Mouse (Mus musculus) forelimb bud, embryonic 11.5 days (tissue): Measurements from ENCODE around the gene Naa20.
A peak's percentile ranks its signal among the peaks of the same experiment; 100 is the strongest.
"Not testable (repeated sequence)": the region's sequence is repeated elsewhere in the genome, so short reads cannot be mapped to it uniquely, and the experiment has no call there.

Source experiments
- DNase-seq: peaks from one replicate; pipeline ENCODE4 v3.0.0-alpha.2; 2012; ENCODE audit warnings: low read depth, low spot score

Gene Naa20

DNA sequence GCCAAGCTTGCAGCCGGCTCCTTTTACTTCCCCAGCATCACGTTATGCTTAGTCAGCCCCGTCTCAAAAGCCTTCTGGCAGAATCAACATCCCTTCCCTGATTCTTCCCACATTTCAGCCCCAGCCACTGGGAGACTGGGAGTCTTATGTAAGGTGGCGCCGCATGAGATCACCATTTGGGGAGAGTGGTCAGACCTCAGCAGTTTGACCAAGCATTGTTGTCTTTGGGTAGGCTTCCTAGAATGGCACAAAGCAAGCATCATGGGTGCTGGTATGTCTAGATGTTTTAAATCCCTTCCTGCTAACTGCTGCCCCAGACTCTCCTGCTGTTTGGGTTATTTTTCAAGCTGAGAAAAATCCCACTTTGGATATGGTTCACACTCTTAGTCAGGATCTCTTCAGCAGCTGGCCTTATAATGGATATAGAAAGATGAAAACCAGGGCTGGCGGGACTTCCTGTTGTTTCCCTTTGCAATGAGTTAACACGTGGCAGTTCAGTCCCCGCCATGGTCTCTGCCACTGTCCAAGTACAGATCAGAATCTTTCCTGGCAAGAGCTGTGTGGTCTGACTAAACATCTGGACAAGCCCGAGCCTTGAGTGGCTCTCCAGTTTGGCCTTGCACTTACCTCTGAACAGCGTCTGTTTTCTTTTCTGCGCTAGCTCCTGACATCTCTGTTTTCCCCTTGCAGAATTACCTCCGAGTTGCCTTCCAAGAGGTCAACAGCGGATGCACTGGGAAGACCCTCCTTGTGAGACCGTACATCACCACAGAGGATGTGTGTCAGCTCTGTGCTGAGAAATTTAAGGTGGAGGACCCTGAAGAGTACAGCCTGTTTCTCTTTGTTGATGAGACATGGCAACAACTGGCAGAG is 16.8 kb upstream of the Naa20 start:
- no peak for DNase-seq

DNA sequence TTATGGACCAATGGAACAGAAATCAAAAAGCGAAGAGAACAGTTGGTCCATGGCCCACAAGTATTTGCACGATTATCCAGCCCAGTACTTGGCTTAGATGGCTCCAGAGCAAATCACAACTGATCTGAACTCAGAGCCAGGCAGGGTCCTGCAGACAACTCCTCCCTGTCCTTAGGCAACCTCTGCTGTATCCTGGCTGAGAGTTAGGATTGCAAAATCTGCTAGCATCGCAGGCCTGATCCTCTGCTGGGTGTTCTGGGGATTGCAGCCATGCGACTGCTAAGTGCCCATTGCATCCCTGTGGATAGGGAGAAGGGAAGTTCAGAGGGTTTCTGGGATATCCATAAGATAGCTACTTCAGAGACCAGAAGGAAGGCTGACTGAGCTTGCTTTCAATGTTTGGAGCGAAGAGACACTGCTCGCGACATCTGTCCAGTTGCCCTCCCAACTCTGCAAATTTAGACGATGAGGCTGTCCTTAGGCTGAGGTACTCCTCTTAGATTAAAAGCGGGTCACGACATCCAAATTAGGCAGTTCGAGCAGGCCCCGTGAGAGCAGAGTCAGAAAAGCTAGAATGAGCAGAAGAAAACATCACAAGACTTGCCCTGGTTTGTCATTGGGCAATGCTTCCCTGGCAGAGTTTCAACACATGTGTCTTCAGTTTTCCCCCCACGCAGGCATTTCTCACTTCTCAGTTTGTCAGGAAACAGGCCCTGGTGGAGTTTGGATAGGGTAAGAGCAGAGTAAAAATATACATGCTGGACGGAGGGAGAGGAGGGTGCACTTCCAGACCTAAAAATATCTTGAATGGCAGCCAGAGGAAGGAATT is 13.7 kb upstream of the Naa20 start:
- DNase-seq = no peak

DNA sequence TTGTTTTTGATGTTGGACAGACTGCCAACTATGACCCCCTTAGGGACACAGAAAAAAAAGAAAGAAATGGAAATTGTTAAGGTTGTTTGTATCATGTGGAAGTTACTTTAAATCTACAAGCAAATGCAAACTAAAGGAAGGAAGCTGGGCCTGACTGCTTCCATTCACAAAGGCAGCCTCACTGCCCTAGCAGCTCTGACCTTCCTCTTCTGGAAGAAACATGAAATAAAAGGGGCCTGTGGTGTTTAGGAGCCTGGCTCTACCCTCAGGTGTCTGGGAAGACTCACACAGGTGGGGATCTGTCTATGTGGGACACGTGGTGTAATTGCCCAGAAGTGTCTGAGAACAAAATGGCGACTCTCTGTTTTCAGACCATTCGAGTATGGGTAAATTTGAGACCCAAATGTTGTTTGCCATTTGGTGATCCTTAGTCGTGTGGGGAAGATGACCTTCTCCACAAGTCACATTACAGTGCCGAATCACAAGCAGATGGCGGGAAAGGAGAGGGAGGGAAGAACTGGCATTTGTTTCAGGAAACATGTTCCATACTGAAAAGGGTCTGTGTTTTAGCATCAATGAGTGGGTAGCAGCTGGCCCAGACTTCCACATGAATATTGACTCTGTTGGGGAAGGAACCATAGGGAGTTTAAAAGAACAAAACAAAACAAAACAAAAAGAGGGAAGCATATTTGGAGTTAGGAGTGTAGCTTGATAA is 13.0 kb upstream of the Naa20 start:
- no peak for DNase-seq

DNA sequence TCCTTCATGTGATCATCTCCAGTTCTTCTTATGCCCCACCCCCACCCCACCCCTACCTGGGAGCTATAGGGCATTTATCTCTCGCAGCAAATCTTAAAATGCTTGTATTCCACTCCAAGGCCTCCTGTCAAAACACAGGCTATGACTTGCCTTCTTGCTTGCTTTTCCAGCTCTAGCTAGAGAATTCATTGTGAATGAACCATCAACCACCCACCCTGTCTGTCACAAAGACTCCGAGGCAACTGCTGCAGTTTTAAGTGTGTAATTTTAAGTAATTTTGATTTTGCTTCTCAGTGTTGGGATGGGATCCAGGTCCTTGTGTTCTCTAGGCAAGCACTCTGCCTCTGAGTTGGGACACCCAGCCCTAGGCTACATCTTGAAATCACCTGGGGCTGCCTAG is 11.3 kb upstream of the Naa20 start:
- no peak for DNase-seq

DNA sequence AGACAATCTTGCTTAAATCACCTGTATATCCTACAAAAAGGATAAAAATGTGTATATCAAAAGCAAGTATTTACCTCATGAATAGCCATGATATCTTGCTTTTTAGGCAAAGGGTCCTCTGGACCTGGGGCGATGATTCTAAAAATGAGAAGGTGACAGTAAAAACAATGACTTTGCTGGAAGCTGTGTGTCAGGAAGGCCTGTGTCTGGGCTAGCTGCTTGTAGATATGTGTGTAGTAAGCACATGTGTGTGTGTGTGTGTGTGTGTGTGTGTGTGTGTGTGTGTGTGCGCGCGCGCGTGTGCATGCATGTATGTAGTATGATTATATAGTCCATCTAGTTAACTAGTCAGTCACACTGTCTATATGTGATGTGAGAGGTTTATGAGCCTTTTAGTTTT is 8.1 kb upstream of the Naa20 start:
- DNase-seq = no peak

DNA sequence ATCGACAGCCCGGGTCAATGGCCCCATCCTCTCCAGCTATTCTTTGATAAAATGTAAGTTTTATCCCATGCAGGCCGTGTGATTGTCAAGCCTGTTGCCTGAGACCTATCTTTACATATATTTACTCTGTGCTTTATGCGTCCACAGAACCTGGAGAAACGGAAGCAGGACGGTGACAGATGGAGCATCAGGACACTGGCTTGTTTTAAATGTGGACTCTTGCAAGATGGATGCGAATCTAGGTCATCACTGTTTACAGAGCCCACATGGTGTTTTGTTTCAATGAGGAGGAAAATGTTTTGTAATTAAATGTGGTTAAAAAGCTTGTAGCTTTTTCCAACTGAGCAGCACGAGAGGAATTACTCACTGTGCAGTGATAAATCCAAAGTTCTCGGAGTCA is 3.8 kb upstream of the Naa20 start:
- no peak for DNase-seq

DNA sequence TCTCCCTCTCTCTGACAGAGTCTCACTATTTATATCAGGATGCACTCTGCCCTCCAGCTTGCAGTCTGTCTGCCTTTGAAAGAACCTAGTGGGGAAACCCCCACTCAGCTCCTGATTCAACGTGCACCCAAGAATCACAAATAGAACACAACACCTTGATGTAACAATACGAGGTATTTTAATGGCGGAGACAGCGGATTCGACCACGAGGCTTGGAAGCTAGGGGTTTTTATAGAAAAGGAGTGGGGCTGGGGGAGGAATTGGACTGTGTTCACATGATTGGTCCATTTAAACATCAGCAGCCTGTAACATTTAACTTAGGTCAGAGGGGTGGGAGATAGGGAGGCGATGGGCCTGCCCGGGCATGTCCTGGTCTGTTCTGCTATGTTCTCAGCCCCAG is 1.6 kb upstream of the Naa20 start:
- not testable (repeated sequence) for DNase-seq

DNA sequence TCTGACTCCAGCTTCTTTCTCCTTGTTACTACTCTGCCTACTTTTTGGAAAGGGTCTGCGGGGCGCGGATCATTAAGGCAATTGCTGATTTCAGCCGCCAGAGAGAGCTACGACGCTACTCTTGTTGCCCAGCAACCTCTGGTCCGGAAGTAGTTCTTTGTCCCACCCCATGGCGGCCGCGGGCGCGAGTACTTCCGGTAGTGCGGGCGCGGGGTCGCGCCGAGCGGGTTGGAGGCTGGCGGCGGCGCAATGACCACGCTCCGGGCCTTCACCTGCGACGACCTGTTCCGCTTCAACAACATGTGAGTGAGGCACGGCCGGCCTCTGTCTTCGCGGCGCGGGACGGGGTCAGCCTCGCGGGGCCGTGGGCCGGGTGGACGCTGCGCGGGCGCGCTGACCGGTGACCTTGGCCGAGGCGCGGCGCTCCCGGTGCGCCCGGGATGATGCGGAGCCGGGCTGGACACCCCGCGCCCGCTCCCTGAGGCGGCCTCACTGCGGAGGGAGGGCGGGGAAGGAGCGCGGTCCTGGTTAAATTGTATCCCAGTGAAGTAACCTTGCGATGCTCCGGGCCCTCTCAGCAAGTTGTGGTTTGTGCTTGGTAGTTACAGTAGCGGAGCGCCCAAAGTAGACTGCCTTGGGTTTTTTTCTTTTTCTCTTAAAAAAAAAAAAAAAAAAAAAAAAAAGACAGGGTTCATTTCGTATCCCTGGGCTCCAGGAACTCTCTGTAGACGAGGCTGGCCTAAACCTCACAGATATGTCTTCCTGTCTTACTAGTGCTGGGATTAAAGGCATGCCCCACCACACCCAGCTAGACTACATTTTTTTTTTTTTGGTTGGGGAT is 1.4 kb downstream of the Naa20 start:
- DNase-seq = peak; percentile 91

DNA sequence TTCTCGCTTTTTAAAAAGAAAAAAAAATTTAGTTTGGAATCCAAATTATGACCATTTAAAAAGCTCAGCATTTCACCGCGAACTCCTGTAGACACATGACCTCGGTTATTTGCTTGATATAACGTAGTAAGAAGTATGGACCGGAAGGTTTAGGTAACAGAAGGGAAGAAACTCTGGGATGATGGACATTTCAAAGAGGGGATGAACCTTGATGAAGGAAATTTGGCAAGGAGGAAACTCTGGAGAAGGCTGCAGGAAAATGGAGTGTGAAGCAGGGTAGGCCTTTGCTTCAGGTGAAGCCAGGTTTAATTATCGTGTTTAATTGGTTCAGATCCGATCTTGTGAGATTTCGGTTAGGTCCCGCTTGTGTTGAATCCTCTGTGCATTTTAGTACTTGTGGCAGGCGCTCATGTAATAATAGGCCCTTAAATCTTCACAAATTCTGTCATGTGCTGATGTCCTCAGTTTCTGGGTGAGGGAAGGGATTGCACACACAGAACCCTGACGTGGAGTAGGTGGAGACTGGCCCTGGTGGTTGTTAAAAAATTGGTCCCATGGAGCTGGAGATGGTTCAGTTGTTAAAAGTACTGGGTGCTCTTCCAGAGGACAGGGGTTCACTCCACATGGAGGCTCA is 2.2 kb downstream of the Naa20 start:
- no peak for DNase-seq

DNA sequence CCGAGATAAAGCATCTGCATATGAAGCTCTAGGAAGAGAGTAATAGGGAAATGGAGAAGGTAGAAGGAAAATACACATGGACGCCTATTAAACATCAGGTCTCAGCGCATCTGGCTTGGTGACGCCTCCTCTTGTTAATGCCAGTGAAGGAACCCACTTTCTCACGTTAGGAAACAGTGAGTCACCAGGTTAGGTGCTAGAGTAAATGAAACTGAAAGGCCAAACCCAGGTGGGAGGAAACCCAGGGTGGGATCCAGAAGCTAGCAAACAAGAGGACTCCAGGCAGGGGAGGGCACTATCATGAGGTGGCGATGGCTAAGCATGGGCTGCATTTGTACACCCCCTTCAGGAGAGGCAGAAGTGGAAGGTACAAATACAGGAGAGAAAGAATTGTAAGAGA is 3.3 kb downstream of the Naa20 start:
- no peak for DNase-seq

DNA sequence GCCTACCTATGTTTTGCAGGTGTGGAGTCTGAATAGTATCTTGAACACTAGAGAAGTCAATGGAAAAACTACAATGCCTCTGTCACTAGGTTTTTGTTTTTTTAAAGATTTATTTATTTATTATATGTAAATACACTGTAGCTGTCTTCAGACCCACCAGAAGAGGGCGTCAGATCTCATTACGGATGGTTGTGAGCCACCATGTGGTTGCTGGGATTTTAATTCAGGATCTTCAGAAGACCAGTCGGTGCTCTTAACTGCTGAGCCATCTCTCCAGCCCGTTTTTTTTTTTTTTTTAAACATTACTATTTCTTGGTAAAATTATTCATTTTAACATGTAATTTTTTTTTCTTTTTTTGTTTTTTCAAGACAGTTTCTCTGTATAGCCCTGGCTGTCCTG is 4.0 kb downstream of the Naa20 start:
- not testable (repeated sequence) for DNase-seq

DNA sequence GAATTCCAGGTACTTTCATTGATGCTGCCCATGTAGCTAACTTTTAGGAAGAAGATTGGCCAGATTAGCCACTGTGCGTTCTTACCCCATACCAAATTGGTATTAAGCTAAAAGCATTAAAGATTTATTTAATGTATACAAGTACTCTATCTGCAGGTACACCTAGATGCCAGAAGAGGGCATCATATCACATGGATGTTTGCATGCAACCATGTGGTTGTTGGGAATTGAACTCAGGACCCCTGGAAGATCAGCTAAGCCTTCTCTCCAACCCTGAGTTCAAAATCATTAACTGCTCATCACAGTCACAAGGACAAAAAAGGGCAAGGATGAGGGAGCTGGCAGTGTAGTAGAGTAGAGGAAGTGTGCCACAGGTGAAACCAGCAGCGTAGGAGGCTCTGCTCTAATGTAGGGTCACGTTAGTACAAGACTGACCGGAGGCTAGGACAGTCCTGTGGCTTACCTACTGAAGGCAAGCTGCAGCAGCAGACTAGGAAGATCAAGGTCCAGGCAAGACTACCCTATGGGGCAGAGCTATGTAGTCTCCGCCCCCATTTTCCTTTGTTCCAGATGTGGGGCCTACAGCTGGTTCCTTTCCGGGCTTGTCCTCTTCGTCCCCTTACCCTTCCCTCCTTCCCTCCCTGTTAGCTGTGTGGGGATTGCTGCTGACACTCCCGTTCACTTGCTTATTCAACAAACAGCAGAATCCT is 19.2 kb downstream of the Naa20 start:
- no peak for DNase-seq

DNA sequence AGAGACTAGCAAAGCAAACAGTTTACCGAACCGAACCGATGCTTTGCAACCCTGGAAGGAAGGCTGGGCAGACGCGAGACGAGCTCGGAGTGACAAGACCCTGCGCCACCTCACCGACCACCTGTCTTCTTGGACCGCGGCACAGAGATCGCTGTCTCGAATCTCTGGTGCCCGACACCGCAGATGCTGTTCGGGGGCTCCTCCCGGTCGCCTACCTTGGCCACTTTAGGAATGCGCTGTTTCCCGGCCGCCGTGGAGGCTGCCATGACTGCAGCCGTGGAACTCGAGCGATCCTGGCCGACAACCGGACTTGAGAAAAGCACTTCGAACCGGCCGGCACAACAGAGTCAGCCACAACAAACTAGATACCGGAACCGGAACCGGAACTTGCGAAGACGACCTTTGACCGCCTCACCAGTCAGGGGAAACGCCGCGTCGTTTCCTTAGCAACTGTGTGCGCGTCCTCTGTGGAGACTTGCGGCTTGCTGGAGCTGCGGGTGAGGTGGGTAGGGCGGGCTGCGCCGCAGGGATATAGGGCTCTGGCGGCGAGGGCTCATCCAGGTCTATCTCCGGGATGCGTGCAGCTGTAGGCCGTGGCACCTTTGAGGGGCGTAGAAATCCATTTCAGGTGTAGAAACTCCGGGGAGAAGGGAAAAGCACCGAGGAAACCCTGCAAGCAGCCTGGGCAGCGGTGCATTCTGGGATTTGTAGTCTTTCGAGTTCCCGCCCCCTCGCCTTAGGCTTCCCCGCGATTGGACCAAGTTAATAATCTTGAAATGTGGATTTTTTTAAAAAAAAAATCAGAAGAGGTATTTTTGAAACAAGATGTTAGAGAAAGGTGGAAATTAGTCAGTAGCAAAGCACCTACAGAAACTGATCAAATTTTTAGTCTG is 32.7 kb downstream of the Naa20 start, which contains the start of the genes Cfap61 and Crnkl1:
Gene Cfap61 (plus strand): TSS at position 446 of the 893 bp plus-strand sequence.
Gene Crnkl1 (minus strand): TSS at position 676 of the 893 bp plus-strand sequence.
- peak; percentile 93 for DNase-seq

DNA sequence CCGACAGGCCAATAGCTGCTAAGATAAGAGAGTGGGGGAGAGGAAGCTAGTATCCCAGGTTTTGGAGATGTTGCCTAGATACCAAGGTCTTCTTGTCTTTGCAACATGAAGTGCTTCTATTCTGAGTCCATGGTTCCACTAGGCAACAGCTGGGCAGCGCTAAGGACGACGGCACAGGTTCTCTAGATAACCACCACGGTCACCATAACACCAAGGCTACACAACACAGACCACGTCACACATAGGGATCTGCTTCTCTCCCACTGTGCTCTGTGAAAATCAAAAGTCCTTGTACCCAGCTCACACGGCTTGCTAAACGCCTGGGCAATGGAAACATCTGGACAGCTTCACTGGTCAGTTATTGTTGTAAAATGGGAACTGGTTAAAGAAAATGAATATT is 35.1 kb downstream of the Naa20 start:
- no peak for DNase-seq

DNA sequence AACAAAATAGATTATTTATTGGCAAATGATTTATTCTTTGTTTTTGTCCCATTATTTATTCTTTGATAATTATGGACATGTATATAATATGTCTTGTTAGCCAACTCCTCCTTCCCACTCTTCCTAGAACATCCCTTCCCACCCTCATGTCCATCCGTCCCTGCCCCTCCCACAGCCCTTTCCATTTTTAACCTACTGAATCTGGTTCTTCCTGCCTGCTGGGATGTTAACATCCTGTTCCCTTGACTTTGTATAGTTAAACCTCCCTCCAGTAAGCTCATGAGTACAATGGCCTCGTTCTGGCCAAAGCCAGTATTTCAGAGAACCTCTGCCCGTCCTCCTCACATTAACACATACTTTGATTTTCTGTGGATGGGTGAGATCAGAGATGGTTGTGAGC is 39.5 kb downstream of the Naa20 start:
- DNase-seq = no peak

DNA sequence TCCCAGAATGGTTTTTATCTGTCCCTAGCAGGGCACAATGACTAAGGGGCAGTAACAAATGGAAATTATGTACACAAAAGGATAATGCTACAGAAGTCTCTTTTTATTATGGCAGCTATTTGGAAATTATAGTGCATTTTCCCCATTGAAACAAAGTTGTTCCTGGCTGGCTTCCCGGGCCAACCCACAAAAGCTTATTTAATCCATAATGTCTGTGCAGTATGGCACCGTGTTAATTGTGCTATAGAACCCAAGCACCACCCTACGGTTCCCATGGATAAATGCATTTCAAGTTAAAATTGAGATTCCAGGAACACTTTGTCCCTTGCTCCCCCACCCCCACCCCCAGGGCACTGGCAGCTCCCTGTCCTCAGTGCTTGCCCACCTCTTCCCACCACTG is 42.4 kb downstream of the Naa20 start:
- DNase-seq = no peak

DNA sequence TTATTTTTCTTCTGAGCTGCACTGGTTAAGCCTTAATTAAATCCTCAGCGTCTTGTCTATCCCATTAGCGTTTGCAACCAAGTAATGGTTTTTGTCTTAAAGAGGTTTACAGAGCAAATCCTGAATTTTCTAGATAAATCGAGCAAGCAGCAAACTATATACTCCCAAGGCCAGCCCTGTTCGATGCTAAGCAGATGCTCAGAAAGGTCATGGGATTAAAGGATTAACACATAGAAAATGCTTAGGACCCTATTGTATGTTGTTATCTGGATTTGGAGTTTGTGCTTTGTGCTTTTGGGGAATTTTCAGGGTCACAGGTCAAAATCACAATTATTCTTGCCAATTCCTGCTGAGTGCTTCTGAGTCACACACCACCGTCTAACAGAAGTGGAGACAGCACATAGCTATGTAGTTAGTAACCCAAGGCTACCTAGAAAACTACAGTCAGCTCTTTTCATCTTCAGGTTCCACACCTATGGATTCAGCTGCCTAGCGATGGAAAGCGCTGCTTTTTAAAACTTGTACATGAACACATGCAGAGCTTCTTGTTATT is 46.6 kb downstream of the Naa20 start:
- DNase-seq = no peak

DNA sequence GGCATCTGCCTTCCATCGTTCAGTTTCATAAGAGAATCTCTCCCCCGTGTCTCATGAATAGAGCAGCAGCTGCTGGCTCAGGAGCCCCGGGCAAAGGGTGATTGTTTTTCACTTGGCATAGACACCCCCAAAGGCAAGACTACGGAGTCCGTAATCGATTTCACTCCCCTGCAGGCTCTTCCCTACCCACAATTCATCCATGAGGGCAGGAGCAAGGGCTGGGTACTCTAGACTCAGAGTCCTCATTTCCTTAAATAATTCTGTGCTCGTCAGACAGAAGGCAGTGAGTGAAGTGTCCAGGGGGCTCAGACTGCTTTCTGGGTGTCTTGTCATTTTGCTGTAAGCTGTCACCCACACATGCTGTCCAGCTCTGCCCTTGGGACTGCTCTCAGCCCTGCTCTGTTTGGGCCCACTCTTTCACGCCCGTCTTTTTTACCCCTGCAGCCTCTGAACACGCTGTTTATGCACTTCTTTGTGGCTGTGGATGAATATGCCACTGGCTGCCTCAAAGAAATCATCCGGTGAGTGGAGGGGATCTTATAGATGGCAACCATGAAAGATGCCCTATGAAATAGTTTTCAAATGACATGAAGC is 47.7 kb downstream of the Naa20 start:
- DNase-seq = no peak
